Mouse (Mus musculus) CH12.LX (cell line): ENCODE measurements around the gene Cela1. TPM values are rescaled to one million over a fixed set of nuclear protein-coding genes. Genes with fewer than 3 reads are reported as not detected.

Experiments
- DNase-seq: peaks from one replicate; pipeline ENCODE4 v3.0.0-alpha.2; 2013; ENCODE audit errors: extremely low read depth
- H3K27ac ChIP-seq: 2 replicates; pipeline ENCODE4 v1.5.1; 2012; ENCODE audit warnings: low read depth, mild to moderate bottlenecking, control low read depth, moderate library complexity; ENCODE audit not compliant: insufficient read depth
- H3K27me3 ChIP-seq: replicated peaks from 2 replicates; pipeline ENCODE3; 2012; ENCODE audit warnings: inconsistent platforms
- H3K36me3 ChIP-seq, 2 experiments: replicated peaks in 1 of 2; 2 replicates each; pipeline versions ENCODE3 to v1.6.1; 2012; ENCODE audit warnings: inconsistent platforms in 1 of 2, low read length in 1 of 2, mild to moderate bottlenecking in 1 of 2, mixed read lengths in 1 of 2, moderate library complexity in 1 of 2; ENCODE audit not compliant: control insufficient read depth in 1 of 2, insufficient read depth in 1 of 2
- H3K4me1 ChIP-seq, 2 experiments: 2 replicates each; pipeline ENCODE4 v1.6.1; 2012; ENCODE audit warnings: inconsistent platforms in 1 of 2, moderate library complexity in 1 of 2; ENCODE audit not compliant: insufficient read depth in 2 of 2, control insufficient read depth in 1 of 2
- H3K4me2 ChIP-seq: 2 replicates; pipeline ENCODE4 v1.6.1; 2012; ENCODE audit warnings: low read depth, mild to moderate bottlenecking, control low read depth; ENCODE audit not compliant: poor library complexity, insufficient read depth, severe bottlenecking
- H3K4me3 ChIP-seq, 3 experiments: fragments of 150-350 bp in 1 of 3; sonication (generic) in 1 of 3; replicated peaks in 1 of 3; 2 replicates each; pipeline versions ENCODE3 to v1.5.1; 2011 to 2012; ENCODE audit warnings: low read depth in 2 of 3, low read length in 2 of 3, mild to moderate bottlenecking in 2 of 3, moderate library complexity in 2 of 3, control low read depth in 1 of 3, improper control_type of control experiment in 1 of 3, inconsistent platforms in 1 of 3, mixed read lengths in 1 of 3; ENCODE audit not compliant: poor library complexity in 1 of 3
- H3K79me2 ChIP-seq: replicated peaks from 2 replicates; pipeline ENCODE4 v1.6.1; 2012; ENCODE audit warnings: mild to moderate bottlenecking, moderate library complexity; ENCODE audit not compliant: control insufficient read depth, poor library complexity, insufficient read depth, severe bottlenecking; ENCODE audit errors: extremely low read depth
- H3K9ac ChIP-seq: 2 replicates; pipeline ENCODE4 v1.6.1; 2012; ENCODE audit warnings: low read depth, mild to moderate bottlenecking, control low read depth, moderate library complexity; ENCODE audit not compliant: insufficient read depth
- H3K9me3 ChIP-seq: replicated peaks from 2 replicates; pipeline ENCODE3; 2012; ENCODE audit warnings: low read length, inconsistent platforms, mixed read lengths
- BHLHE40 ChIP-seq: IDR thresholded peaks from 2 replicates; pipeline ENCODE4 v1.6.1; 2011; ENCODE audit warnings: mild to moderate bottlenecking, low read depth, low read length, improper control_type of control experiment
- CTCF ChIP-seq, 2 experiments: IDR thresholded peaks in 1 of 2; conservative IDR thresholded peaks in 1 of 2; 2 replicates each; pipeline ENCODE4 v1.5.1; 2011 to 2012; ENCODE audit warnings: low read depth in 2 of 2, low read length in 2 of 2, improper control_type of control experiment in 1 of 2, inconsistent platforms in 1 of 2, mild to moderate bottlenecking in 1 of 2, moderate library complexity in 1 of 2
- E2F4 ChIP-seq: IDR thresholded peaks from 2 replicates; pipeline ENCODE4 v1.6.1; 2011; ENCODE audit warnings: low read depth, low read length, improper control_type of control experiment; ENCODE audit not compliant: insufficient replicate concordance
- ELF1 ChIP-seq: IDR thresholded peaks from 2 replicates; pipeline ENCODE4 v1.6.1; 2014; ENCODE audit warnings: low read depth, mild to moderate bottlenecking, inconsistent platforms, low read length, improper control_type of control experiment
- EP300 ChIP-seq: IDR thresholded peaks from 2 replicates; pipeline ENCODE4 v1.6.1; 2011; ENCODE audit warnings: low read length, improper control_type of control experiment
- ETS1 ChIP-seq: conservative IDR thresholded peaks from 2 replicates; pipeline ENCODE4 v1.6.1; 2012; ENCODE audit warnings: low read depth, mild to moderate bottlenecking, inconsistent platforms, low read length, improper control_type of control experiment, moderate library complexity
- HCFC1 ChIP-seq: IDR thresholded peaks from 2 replicates; pipeline ENCODE4 v1.6.1; 2012; ENCODE audit warnings: low read depth, mild to moderate bottlenecking, inconsistent platforms, low read length, improper control_type of control experiment
- IRF4 ChIP-seq: IDR thresholded peaks from 2 replicates; pipeline ENCODE4 v1.6.1; 2014; ENCODE audit warnings: low read depth, mild to moderate bottlenecking, inconsistent platforms, low read length, improper control_type of control experiment
- MAX ChIP-seq: IDR thresholded peaks from 2 replicates; pipeline ENCODE4 v1.6.1; 2011; ENCODE audit warnings: low read length, improper control_type of control experiment
- MAZ ChIP-seq: IDR thresholded peaks from 2 replicates; pipeline ENCODE4 v1.6.1; 2012; ENCODE audit warnings: low read depth, mild to moderate bottlenecking, inconsistent platforms, low read length, improper control_type of control experiment, moderate library complexity
- MEF2A ChIP-seq: IDR thresholded peaks from 2 replicates; pipeline ENCODE4 v1.6.1; 2014; ENCODE audit warnings: low read depth, mild to moderate bottlenecking, inconsistent platforms, low read length, improper control_type of control experiment, borderline replicate concordance
- NELFE ChIP-seq: IDR thresholded peaks from 2 replicates; pipeline ENCODE4 v1.6.1; 2011; ENCODE audit warnings: low read depth, low read length, improper control_type of control experiment
- NRF1 ChIP-seq: IDR thresholded peaks from 2 replicates; pipeline ENCODE4 v1.6.1; 2014; ENCODE audit warnings: low read depth, mild to moderate bottlenecking, inconsistent platforms, low read length, improper control_type of control experiment, moderate library complexity
- PAX5 ChIP-seq: IDR thresholded peaks from 2 replicates; pipeline ENCODE4 v1.6.1; 2012; ENCODE audit warnings: low read length, inconsistent platforms, mixed read lengths
- POLR2AphosphoS2 ChIP-seq: IDR thresholded peaks from 2 replicates; pipeline ENCODE4 v1.6.1; 2011; ENCODE audit warnings: low read depth, low read length, improper control_type of control experiment
- RAD21 ChIP-seq: IDR thresholded peaks from 2 replicates; pipeline ENCODE4 v1.6.1; 2011; ENCODE audit warnings: low read depth, mild to moderate bottlenecking, low read length, improper control_type of control experiment, moderate library complexity
- RCOR1 ChIP-seq: conservative IDR thresholded peaks from 2 replicates; pipeline ENCODE4 v1.6.1; 2012; ENCODE audit warnings: low read depth, mild to moderate bottlenecking, inconsistent platforms, low read length, improper control_type of control experiment
- TBP ChIP-seq: conservative IDR thresholded peaks from 2 replicates; pipeline ENCODE4 v1.6.1; 2011; ENCODE audit warnings: low read depth, low read length, improper control_type of control experiment
- TCF12 ChIP-seq: IDR thresholded peaks from 2 replicates; pipeline ENCODE4 v1.6.1; 2014; ENCODE audit warnings: low read depth, mild to moderate bottlenecking, inconsistent platforms, low read length, improper control_type of control experiment
- UBTF ChIP-seq: IDR thresholded peaks from 2 replicates; pipeline ENCODE4 v1.6.1; 2012; ENCODE audit warnings: low read depth, mild to moderate bottlenecking, inconsistent platforms, low read length, improper control_type of control experiment, moderate library complexity
- dilution Hi-C: fragments of 300-500 bp; cut with MboI; formaldehyde crosslinking; loops from 2 replicates; pipeline ENCODE4 v1.14.3; 2020; ENCODE audit warnings: low sequenced_read_pairs; ENCODE audit not compliant: extremely low pct_unique_long_range_greater_than_20kb, extremely low pct_ligation_motif_present
- in situ Hi-C: fragments of 300-500 bp; cut with MboI; formaldehyde crosslinking; loops from 3 replicates; pipeline ENCODE4 v1.14.3; 2019; ENCODE audit warnings: low sequenced_read_pairs, low pct_ligation_motif_present, low pct_unique_long_range_greater_than_20kb, mixed read lengths
- polyA plus RNA-seq: library from polyadenylated mRNA; unstranded; fragments of >175 nt; gene quantifications from 2 replicates; pipeline ENCODE4 v1.2.1, GENCODE M21; 2012; ENCODE audit warnings: low read depth; ENCODE audit not compliant: insufficient read length
- total RNA-seq, 2 experiments: library from RNA; depleted of rRNA; stranded (reverse); fragments of 300-350 nt in 1 of 2; fragments of >200 nt in 1 of 2; gene quantifications; 2 replicates each; pipeline ENCODE4 v1.2.3; 2012 to 2014

Cela1 gene
- total and polyA plus RNA-seq, 3 experiments, result 1.3 to 4.8 (median 3.3) TPM

DNA sequence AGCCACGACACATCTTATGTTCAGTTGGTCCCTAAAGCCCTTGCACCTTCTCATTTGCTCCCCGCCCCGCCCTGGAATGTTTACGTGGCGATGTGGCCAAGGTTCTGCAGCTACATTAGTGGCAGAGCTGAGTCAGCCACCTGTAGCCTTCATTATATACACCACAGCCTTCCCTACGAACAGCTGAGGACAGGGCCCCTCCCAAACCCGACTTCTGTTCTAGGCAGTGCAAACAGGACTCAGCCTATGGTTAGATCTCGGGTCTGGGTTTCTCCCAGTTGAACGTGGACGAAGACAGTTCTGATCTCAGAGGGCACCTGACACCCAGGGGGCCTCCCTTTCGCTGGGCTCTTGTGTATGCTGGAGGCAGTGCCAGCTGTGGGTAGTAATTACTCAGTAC is 40.1 kb upstream of the Cela1 start:
- Histone ChIP-seq H3K79me2 (no peaks in the 10 kb centered on the region), H3K4me2 (peak overlapping the region; percentile 52; the same call in 1 of the 2 replicates)
- DNase-seq, result peak; percentile 77

DNA sequence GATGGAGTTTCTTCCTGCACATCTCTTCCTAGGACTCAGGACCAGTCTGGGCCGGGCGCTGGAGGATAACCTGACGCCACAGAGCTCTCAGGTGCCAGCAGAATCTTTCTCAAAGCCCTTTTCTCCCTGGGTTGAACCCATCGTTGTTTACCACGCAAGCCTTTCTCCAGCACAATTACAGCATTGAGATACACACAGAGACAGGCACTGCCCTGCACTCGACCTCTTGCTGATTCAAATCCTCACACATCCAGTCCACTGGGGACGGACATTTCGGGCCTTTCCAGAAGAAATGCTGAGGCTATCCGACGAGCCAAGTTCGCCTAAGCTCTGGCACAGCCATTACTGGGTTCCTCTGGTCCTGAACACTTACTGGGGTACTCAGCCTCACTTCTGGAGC is 39.0 kb upstream of the Cela1 start:
- no peaks in the 10 kb centered on the region for H3K27me3 ChIP-seq
- H3K4me3 ChIP-seq, result no peak overlapping the region
- no peak overlapping the region for H3K4me2 ChIP-seq
- no peak overlapping the region for H3K27ac ChIP-seq
- H3K79me2 ChIP-seq, result no peaks in the 10 kb centered on the region
- H3K9ac ChIP-seq, result no peak overlapping the region
- in situ Hi-C loops, result no loop called here
- H3K4me1 ChIP-seq, result peaks cover 14 to 47% of the 10 kb centered on the region in 2 experiments
- TF ChIP-seq PAX5, result no peak
- TF ChIP-seq, all 38 proteins: peak for 0
- dilution Hi-C loops, result no loop called here
- Histone ChIP-seq H3K36me3 (peaks cover 13 to 53% of the 10 kb centered on the region in 2 experiments), H3K9me3 (peaks cover 5% of the 10 kb centered on the region)
- DNase-seq, result no peak

More for the DNA sequence above, 40.1 kb upstream of the Cela1 start:
- H3K9ac ChIP-seq, result no peak overlapping the region
- TF ChIP-seq CTCF (conservative IDR thresholded peaks at IDR 0.05 in 1 of 2, IDR thresholded peaks at IDR 0.05 in 1 of 2; ENCODE audit: low read depth in 2 of 2, low read length in 2 of 2) (no peak), MEF2A (no peak), BHLHE40 (peak; percentile 82), IRF4 (peak; percentile 49; the same call in 1 of the 2 replicates), ETS1 (peak; percentile 82), HCFC1 (no peak), RAD21 (no peak)
- TF ChIP-seq, all 38 proteins: peak for 3
- Histone ChIP-seq H3K27ac (no peak overlapping the region), H3K9me3 (peaks cover 5% of the 10 kb centered on the region), H3K4me3 (no peak overlapping the region), H3K36me3 (peaks cover 13 to 53% of the 10 kb centered on the region in 2 experiments), H3K4me1 (peaks cover 20 to 42% of the 10 kb centered on the region in 2 experiments), H3K27me3 (no peaks in the 10 kb centered on the region)
- dilution Hi-C loops (no loop called here), in situ Hi-C loops (no loop called here)

DNA sequence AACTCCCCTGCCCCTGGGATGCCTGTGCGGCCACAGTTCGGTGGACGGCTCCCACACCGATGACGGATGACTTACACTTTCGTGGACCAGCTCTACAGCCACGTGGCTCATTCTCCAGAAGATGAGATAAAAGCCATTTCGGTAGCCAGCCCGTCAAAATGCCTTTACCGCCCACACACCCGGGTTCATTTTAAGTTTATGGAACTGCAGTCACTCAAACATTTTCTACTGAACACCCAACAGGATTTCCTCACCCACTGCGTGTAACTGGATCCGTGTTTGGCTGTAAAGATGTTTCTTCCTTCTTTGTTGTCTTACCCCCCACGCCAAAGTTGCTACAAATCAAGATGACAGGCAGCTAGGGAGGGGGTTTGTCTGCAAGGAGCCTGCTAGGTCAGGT is 35.8 kb upstream of the Cela1 start:
- Histone ChIP-seq H3K27me3 (no peaks in the 10 kb centered on the region), H3K36me3 (peaks cover 13 to 31% of the 10 kb centered on the region in 2 experiments), H3K9ac (no peak overlapping the region), H3K9me3 (peaks cover 1% of the 10 kb centered on the region), H3K4me3 (no peak overlapping the region), H3K4me1 (peaks cover 6 to 30% of the 10 kb centered on the region in 2 experiments; a peak in 3 of 4 replicates), H3K4me2 (no peak overlapping the region), H3K79me2 (no peaks in the 10 kb centered on the region), H3K27ac (no peak overlapping the region)
- no peak for DNase-seq
- TF ChIP-seq ETS1 (no peak), ELF1 (no peak), RAD21 (no peak), POLR2AphosphoS2 (no peak), BHLHE40 (no peak), TCF12 (no peak), UBTF (no peak), RCOR1 (no peak), NRF1 (no peak), MAZ (no peak), MEF2A (no peak), E2F4 (no peak), NELFE (no peak), MAX (no peak), EP300 (no peak), TBP (no peak)
- in situ Hi-C loops, result no loop called here
- dilution Hi-C loops, result no loop called here
